Mouse (Mus musculus) T-helper 1 cell (primary cell): ENCODE data around the gene Tbx19.

Experiments
- in situ Hi-C: fragments of 300-600 bp; cut with MboI, MseI; formaldehyde crosslinking; loops from one replicate; pipeline ENCODE4 v1.15.1; 2025; ENCODE audit warnings: high pct_unique_total_duplicates

Tbx19 gene

GRCm38 (mm10) chr1:165160723-165161405 is at the start of gene Tbx19:
Gene Tbx19 (minus strand): TSS chr1:165160773.
- in situ Hi-C loops, result no loop called here

GRCm38 (mm10) chr1:165205591-165205990 is 45.0 kb upstream of the Tbx19 start:
- in situ Hi-C loops, result no loop called here

GRCm38 (mm10) chr1:165203488-165204035 is 43.0 kb upstream of the Tbx19 start:
- in situ Hi-C loops, result no loop called here

- in situ Hi-C loops, result no loop called here
Observed at GRCm38 (mm10) chr1:165201445-165202012, 41.0 kb upstream of the Tbx19 start.

GRCm38 (mm10) chr1:165200748-165201147 is 40.2 kb upstream of the Tbx19 start:
- in situ Hi-C loops, result no loop called here

GRCm38 (mm10) chr1:165199639-165200038 is 39.1 kb upstream of the Tbx19 start:
- in situ Hi-C loops, result loop anchor here (10.0 kb wide), 1 partner anchor 605 kb away; no protein-coding TSS in a partner anchor

GRCm38 (mm10) chr1:165198951-165199350 is 38.4 kb upstream of the Tbx19 start:
- in situ Hi-C loops, result loop anchor here (10.0 kb wide), 1 partner anchor 606 kb away; no protein-coding TSS in a partner anchor

GRCm38 (mm10) chr1:165197875-165198274 is 37.3 kb upstream of the Tbx19 start:
- in situ Hi-C loops, result loop anchor here (10.0 kb wide), 1 partner anchor 607 kb away; no protein-coding TSS in a partner anchor

- in situ Hi-C loops, result loop anchor here (10.0 kb wide), 1 partner anchor 609 kb away; no protein-coding TSS in a partner anchor
Observed at GRCm38 (mm10) chr1:165195396-165195960, 34.9 kb upstream of the Tbx19 start.

GRCm38 (mm10) chr1:165194662-165195013 is 34.1 kb upstream of the Tbx19 start:
- in situ Hi-C loops, result loop anchor here (10.0 kb wide), 1 partner anchor 610 kb away; no protein-coding TSS in a partner anchor

- in situ Hi-C loops, result loop anchor here (10.0 kb wide), 1 partner anchor 611 kb away; no protein-coding TSS in a partner anchor
Observed at GRCm38 (mm10) chr1:165193880-165194661, 33.5 kb upstream of the Tbx19 start, which contains the start of gene Sft2d2. Gene Sft2d2 (minus strand): TSS chr1:165194438.

- in situ Hi-C loops, result loop anchor here (10.0 kb wide), 1 partner anchor 611 kb away; no protein-coding TSS in a partner anchor
Observed at GRCm38 (mm10) chr1:165193426-165193825, 32.9 kb upstream of the Tbx19 start.

GRCm38 (mm10) chr1:165192714-165193264 is 32.2 kb upstream of the Tbx19 start:
- in situ Hi-C loops, result loop anchor here (10.0 kb wide), 1 partner anchor 612 kb away; no protein-coding TSS in a partner anchor

- in situ Hi-C loops, result loop anchor here (10.0 kb wide), 1 partner anchor 613 kb away; no protein-coding TSS in a partner anchor
Observed at GRCm38 (mm10) chr1:165192102-165192501, 31.5 kb upstream of the Tbx19 start.

GRCm38 (mm10) chr1:165191611-165192010 is 31.0 kb upstream of the Tbx19 start:
- in situ Hi-C loops, result loop anchor here (10.0 kb wide), 1 partner anchor 613 kb away; no protein-coding TSS in a partner anchor

GRCm38 (mm10) chr1:165190571-165191273 is 30.1 kb upstream of the Tbx19 start:
- in situ Hi-C loops, result loop anchor here (10.0 kb wide), 1 partner anchor 614 kb away; no protein-coding TSS in a partner anchor

- in situ Hi-C loops, result loop anchor here (10.0 kb wide), 1 partner anchor 615 kb away; no protein-coding TSS in a partner anchor
Observed at GRCm38 (mm10) chr1:165190068-165190467, 29.5 kb upstream of the Tbx19 start.

- in situ Hi-C loops, result no loop called here
Observed at GRCm38 (mm10) chr1:165188806-165189580, 28.4 kb upstream of the Tbx19 start.

GRCm38 (mm10) chr1:165187357-165187756 is 26.8 kb upstream of the Tbx19 start:
- in situ Hi-C loops, result no loop called here
